Mouse (Mus musculus) heart, postnatal 0 days (tissue): ENCODE results near the gene Lrrc59.

Source experiments
- CTCF ChIP-seq: IDR thresholded peaks from 2 replicates; pipeline ENCODE4 v1.5.1; 2016; ENCODE audit warnings: antibody characterized with exemption, control low read depth, low read depth
- EP300 ChIP-seq: IDR thresholded peaks from 2 replicates; pipeline ENCODE4 v1.6.1; 2016; ENCODE audit warnings: antibody characterized with exemption, low read depth

DNA sequence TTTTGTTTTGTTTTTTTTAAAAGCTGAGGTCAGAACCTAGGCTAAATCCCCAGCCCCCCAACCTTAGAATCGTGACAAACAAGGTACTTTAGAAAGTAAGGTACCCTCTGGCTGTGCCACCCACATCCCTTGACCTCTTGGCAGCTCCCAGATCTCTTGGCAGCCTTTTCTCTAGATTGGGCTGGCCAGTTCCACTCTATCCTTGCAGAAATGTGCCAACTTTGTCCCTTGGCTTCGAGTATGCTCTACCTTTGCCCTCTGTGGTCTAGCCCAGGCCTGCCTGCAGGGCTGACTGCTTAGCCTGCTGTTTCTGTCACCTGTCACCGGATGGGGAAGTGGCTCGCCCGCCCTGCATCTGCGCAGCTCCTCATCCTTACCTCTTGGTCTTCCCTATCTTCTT, 35.7 kb downstream of the Lrrc59 start:
- TF ChIP-seq CTCF (no peak), EP300 (no peak)
